Mouse (Mus musculus) heart, embryonic 16.5 days (tissue): ENCODE measurements around the gene Naa50. TPM values are rescaled to one million over a fixed set of nuclear protein-coding genes. Genes with fewer than 3 reads are reported as not detected.

Experiments
- ATAC-seq: fragments of 200-750 bp; cut with Nextera tagmentation; replicated peaks from 2 replicates; pipeline ENCODE4 v1.8.0; 2017; ENCODE audit warnings: moderate number of reproducible peaks; ENCODE audit not compliant: insufficient read depth, low FRiP score; ENCODE audit errors: extremely low read depth
- H3K27ac ChIP-seq: fragments of 300-500 bp; sonication (generic); 2 replicates; pipeline ENCODE4 v1.5.1; 2014; ENCODE audit warnings: mild to moderate bottlenecking, low read length, control low read depth, moderate library complexity
- H3K27me3 ChIP-seq: fragments of 300-500 bp; sonication (generic); 2 replicates; pipeline ENCODE4 v1.6.1; 2014; ENCODE audit warnings: low read length, mixed read lengths; ENCODE audit not compliant: control insufficient read depth, insufficient read depth
- H3K36me3 ChIP-seq: fragments of 300-500 bp; sonication (generic); 2 replicates; pipeline ENCODE4 v1.6.1; 2014; ENCODE audit not compliant: control insufficient read depth, insufficient read depth
- H3K4me1 ChIP-seq: fragments of 300-500 bp; sonication (generic); 2 replicates; pipeline ENCODE4 v1.6.1; 2014; ENCODE audit warnings: low read length, mixed read lengths; ENCODE audit not compliant: control insufficient read depth, insufficient read depth
- H3K4me2 ChIP-seq: fragments of 300-500 bp; sonication (generic); 2 replicates; pipeline ENCODE4 v1.6.1; 2014; ENCODE audit warnings: low read depth, mild to moderate bottlenecking, control low read depth, low read length
- H3K4me3 ChIP-seq: fragments of 300-500 bp; sonication (generic); 2 replicates; pipeline ENCODE4 v1.5.1; 2014; ENCODE audit warnings: mild to moderate bottlenecking, control low read depth, low read length
- H3K9ac ChIP-seq: fragments of 300-500 bp; sonication (generic); 2 replicates; pipeline ENCODE4 v1.6.1; 2014; ENCODE audit warnings: low read length, control low read depth
- H3K9me3 ChIP-seq: fragments of 300-500 bp; sonication (generic); replicated peaks from 2 replicates; pipeline ENCODE4 v1.6.1; 2016; ENCODE audit warnings: low read length; ENCODE audit not compliant: control insufficient read depth
- WGBS: fragments of 180-500 bp; shearing (Covaris S2); extraction: QIAGEN DNeasy Blood & Tissue Kit; methylation state at CpG from one replicate; pipeline ENCODE4 v1.1.7; 2014; 5-methylcytosine and 5-hydroxymethylcytosine counted together
- polyA plus RNA-seq: library from polyadenylated mRNA; unstranded; fragments of >200 nt; fragmentation: Nextera tagmentation; extraction: Ambion mirVana; gene quantifications from 2 replicates; pipeline ENCODE4 v1.2.1, GENCODE M21; 2015

Naa50 gene
- polyA plus RNA-seq, 1 experiment from 2014 or later: 79.2 TPM

GRCm38 (mm10) chr16:44136511-44137021, 3.1 kb upstream of the Naa50 start:
- no peak overlapping the region for H3K4me3 ChIP-seq

GRCm38 (mm10) chr16:44138377-44138978, 1.2 kb upstream of the Naa50 start:
- Histone ChIP-seq H3K9me3 (no peaks in the 10 kb centered on the region), H3K27me3 (no peaks in the 10 kb centered on the region), H3K4me2 (peak overlapping the region; percentile 97), H3K36me3 (no peaks in the 10 kb centered on the region), H3K4me1 (peaks cover 13% of the 10 kb centered on the region), H3K9ac (peak overlapping the region; percentile 79), H3K4me3 (peak overlapping the region; percentile 66), H3K27ac (peak overlapping the region; percentile 98)
- WGBS: under 1% methylated on average over 24 of the region's 24 CpGs
- no peak for ATAC-seq

More at GRCm38 (mm10) chr16:44136511-44137021, 3.1 kb upstream of the Naa50 start:
- Histone ChIP-seq H3K27me3 (no peaks in the 10 kb centered on the region), H3K9me3 (no peaks in the 10 kb centered on the region), H3K36me3 (no peaks in the 10 kb centered on the region), H3K4me1 (peaks cover 11% of the 10 kb centered on the region), H3K27ac (no peak overlapping the region), H3K9ac (no peak overlapping the region), H3K4me2 (no peak overlapping the region)
- WGBS: 82% methylated on average over 6 of the region's 6 CpGs
- ATAC-seq: no peak

GRCm38 (mm10) chr16:44138979-44139535, 573 bp upstream of the Naa50 start:
- under 1% methylated on average over 25 of the region's 25 CpGs for WGBS
- Histone ChIP-seq H3K4me2 (peak overlapping the region; percentile 97), H3K4me1 (peaks cover 13% of the 10 kb centered on the region), H3K9ac (peak overlapping the region; percentile 79), H3K27me3 (no peaks in the 10 kb centered on the region), H3K4me3 (peak overlapping the region; percentile 66), H3K9me3 (no peaks in the 10 kb centered on the region), H3K36me3 (no peaks in the 10 kb centered on the region), H3K27ac (peak overlapping the region; percentile 98)
- ATAC-seq: peak; percentile 80

GRCm38 (mm10) chr16:44140186-44140787, 657 bp downstream of the Naa50 start:
- Histone ChIP-seq H3K4me1 (peaks cover 13% of the 10 kb centered on the region), H3K4me3 (peak overlapping the region; percentile 66), H3K4me2 (peak overlapping the region; percentile 61), H3K27ac (peak overlapping the region; percentile 98), H3K9ac (peak overlapping the region; percentile 79), H3K9me3 (no peaks in the 10 kb centered on the region), H3K36me3 (peaks cover 3% of the 10 kb centered on the region; the same call in 1 of the 2 replicates), H3K27me3 (no peaks in the 10 kb centered on the region)
- ATAC-seq: peak; percentile 43
- under 1% methylated on average over 43 of the region's 44 CpGs for WGBS

GRCm38 (mm10) chr16:44141483-44141882, 1.9 kb downstream of the Naa50 start:
- peak overlapping the region; percentile 61 for H3K4me2 ChIP-seq
- peak overlapping the region; percentile 79; the same call in 1 of the 2 replicates for H3K9ac ChIP-seq
- ATAC-seq: no peak
- peak overlapping the region; percentile 27 for H3K4me3 ChIP-seq
- H3K27ac ChIP-seq: peak overlapping the region; percentile 45; the same call in 1 of the 2 replicates
- H3K9me3 ChIP-seq: no peaks in the 10 kb centered on the region
- H3K27me3 ChIP-seq: no peaks in the 10 kb centered on the region
- peaks cover 13% of the 10 kb centered on the region for H3K4me1 ChIP-seq
- WGBS: 27% methylated on average over 6 of the region's 6 CpGs
- peaks cover 5% of the 10 kb centered on the region; the same call in 1 of the 2 replicates for H3K36me3 ChIP-seq

- Histone ChIP-seq H3K9ac (no peak overlapping the region), H3K4me3 (no peak overlapping the region), H3K9me3 (no peaks in the 10 kb centered on the region), H3K4me1 (no peaks in the 10 kb centered on the region), H3K27me3 (no peaks in the 10 kb centered on the region), H3K27ac (no peak overlapping the region), H3K4me2 (no peak overlapping the region), H3K36me3 (peaks cover 5% of the 10 kb centered on the region; the same call in 1 of the 2 replicates)
- no peak for ATAC-seq
- 92% methylated on average over 1 of the region's 1 CpGs for WGBS
Measured at GRCm38 (mm10) chr16:44149002-44149767, 9.6 kb downstream of the Naa50 start.

- no peak overlapping the region for H3K27ac ChIP-seq
- no peak overlapping the region for H3K4me2 ChIP-seq
- H3K4me1 ChIP-seq: no peaks in the 10 kb centered on the region
- no peak for ATAC-seq
- no peak overlapping the region for H3K4me3 ChIP-seq
- no peaks in the 10 kb centered on the region for H3K27me3 ChIP-seq
- no peaks in the 10 kb centered on the region for H3K9me3 ChIP-seq
- WGBS: 66% methylated on average over 6 of the region's 6 CpGs
- no peak overlapping the region for H3K9ac ChIP-seq
- H3K36me3 ChIP-seq: peaks cover 10% of the 10 kb centered on the region
Measured at GRCm38 (mm10) chr16:44154497-44155057, 14.9 kb downstream of the Naa50 start.

GRCm38 (mm10) chr16:44159325-44159724, 19.7 kb downstream of the Naa50 start:
- 85% methylated on average over 7 of the region's 7 CpGs for WGBS

More at GRCm38 (mm10) chr16:44159325-44159724, 19.7 kb downstream of the Naa50 start:
- Histone ChIP-seq H3K36me3 (peaks cover 13% of the 10 kb centered on the region), H3K9me3 (no peaks in the 10 kb centered on the region), H3K9ac (no peak overlapping the region), H3K27ac (no peak overlapping the region), H3K27me3 (no peaks in the 10 kb centered on the region), H3K4me3 (no peak overlapping the region), H3K4me2 (no peak overlapping the region), H3K4me1 (no peaks in the 10 kb centered on the region)
- no peak for ATAC-seq
